Mouse (Mus musculus) granulocyte monocyte progenitor cell, adult 5-6 weeks (primary cell): ENCODE data around the gene Calu. TPM values are rescaled to one million over a fixed set of nuclear protein-coding genes. Genes with fewer than 3 reads are reported as not detected.

Experiments
- ATAC-seq: replicated peaks from 2 replicates; pipeline ENCODE4 v1.8.0; 2016; ENCODE audit warnings: mild to moderate bottlenecking, moderate TSS enrichment, inconsistent platforms; ENCODE audit not compliant: poor library complexity, severe bottlenecking
- total RNA-seq, 2 experiments: library from RNA; stranded (forward) in 1 of 2; stranded (reverse) in 1 of 2; fragments of 200-712, 200-1000 nt in 1 of 2; fragments of >200 nt in 1 of 2; fragmentation: Nextera tagmentation in 1 of 2; gene quantifications; 2 replicates each; pipeline ENCODE4 v1.2.3; 2014 to 2017

Gene Calu
- total RNA-seq, 2 experiments from 2014 or later: 86.1 to 228 TPM

- ATAC-seq: 0 out of 2 replicates have a peak, but pooled peaks have one; percentile 27
Observed at GRCm38 (mm10) chr6:29402693-29403342, 54.9 kb downstream of the Calu start.

GRCm38 (mm10) chr6:29406412-29406811 is 58.5 kb downstream of the Calu start:
- ATAC-seq: no peak

DNA sequence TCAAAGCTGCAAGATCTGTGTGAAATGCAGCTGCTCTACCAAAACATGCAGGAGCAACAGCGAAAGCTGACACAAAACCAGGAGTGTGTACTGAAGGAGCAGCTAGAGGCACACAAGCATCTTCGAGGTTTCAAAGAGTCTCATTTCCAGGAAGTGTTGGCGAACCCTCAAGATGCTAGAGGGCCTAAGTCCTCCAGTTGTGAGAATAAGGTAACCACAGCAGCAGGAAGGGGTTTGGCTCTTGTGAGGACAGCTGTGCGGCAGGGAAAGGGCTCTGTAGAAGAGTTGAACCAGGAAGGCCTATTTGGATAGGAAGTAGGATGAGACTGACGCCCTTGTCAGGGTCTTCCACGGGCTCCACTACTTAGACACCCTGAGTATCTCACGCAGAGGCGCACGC is 67.6 kb downstream of the Calu start:
- ATAC-seq: no peak

- peak; percentile 90 for ATAC-seq
Observed at GRCm38 (mm10) chr6:29420596-29420995, 72.7 kb downstream of the Calu start.

DNA sequence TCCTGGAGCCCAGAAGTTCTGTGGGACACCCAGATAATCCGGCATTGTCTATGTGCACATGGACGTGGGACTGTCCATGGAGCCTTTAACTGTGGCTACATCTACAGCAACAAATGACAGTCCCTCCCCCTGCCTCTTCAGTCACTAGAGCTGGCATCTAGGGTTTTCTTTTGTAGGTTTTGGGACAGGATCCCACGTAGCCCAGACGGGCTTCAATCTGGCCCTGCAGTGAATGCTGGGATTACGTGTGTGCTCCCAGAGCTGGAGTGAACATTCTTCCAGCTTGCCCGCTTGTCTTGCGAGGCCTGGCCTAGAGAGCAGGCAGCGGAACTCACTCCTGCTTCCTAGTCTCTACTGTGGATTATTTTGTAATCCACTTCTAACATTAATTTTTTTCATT is 77.2 kb downstream of the Calu start:
- no peak for ATAC-seq

DNA sequence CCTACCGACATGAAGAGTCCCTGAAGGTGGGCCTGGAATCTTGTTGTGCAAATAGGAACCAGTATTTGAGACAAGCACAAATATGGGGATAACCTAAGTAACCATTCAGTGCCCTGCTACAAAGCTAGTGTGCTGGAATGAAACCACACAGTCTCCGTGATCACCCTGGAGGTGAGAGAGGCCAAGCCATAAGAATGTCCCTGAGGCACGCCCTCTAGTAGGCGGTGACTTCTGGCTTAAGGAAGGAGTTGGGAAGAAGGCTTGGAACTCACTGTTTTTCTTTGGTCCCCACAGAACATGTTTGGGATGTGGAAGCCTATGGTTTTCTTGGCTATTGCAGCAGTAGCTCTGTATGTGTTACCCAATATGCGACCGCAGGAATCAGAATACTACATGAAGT is 78.5 kb downstream of the Calu start:
- no peak for ATAC-seq

Other genes with a start within 250 kb of the Calu start
- 47.7 and 84.2 TPM in 2 replicates for gene Rbm28, start 183.1 kb upstream of the Calu start, total RNA-seq (2014; fragmentation: Nextera tagmentation)
- gene Rbm28, start 183.1 kb upstream of the Calu start, total RNA-seq (2017): 58.5 and 59.9 TPM in 2 replicates
- not detected in 2 replicates for gene Prrt4, start 168.5 kb upstream of the Calu start, total RNA-seq (2014; fragmentation: Nextera tagmentation)
- not detected in 2 replicates for gene Prrt4, start 168.5 kb upstream of the Calu start, total RNA-seq (2017)
- 109 and 124 TPM in 2 replicates for gene Impdh1, start 131.7 kb upstream of the Calu start, total RNA-seq (2014; fragmentation: Nextera tagmentation)
- gene Impdh1, start 131.7 kb upstream of the Calu start, total RNA-seq (2017): 110 and 120 TPM in 2 replicates
- gene Hilpda, start 75.6 kb upstream of the Calu start, total RNA-seq (2014; fragmentation: Nextera tagmentation): 14.0 and 15.5 TPM in 2 replicates
- gene Hilpda, start 75.6 kb upstream of the Calu start, total RNA-seq (2017): 9.7 and 17.7 TPM in 2 replicates
- gene Fam71f2, start 68.5 kb upstream of the Calu start, total RNA-seq (2014; fragmentation: Nextera tagmentation): not detected in 2 replicates
- gene Fam71f2, start 68.5 kb upstream of the Calu start, total RNA-seq (2017): 0.88 TPM in 1 of 2 replicates, not detected in the other
- not detected in 2 replicates for gene Fam71f1, start 28.9 kb upstream of the Calu start, total RNA-seq (2014; fragmentation: Nextera tagmentation)
- not detected in 2 replicates for gene Fam71f1, start 28.9 kb upstream of the Calu start, total RNA-seq (2017)
- gene Opn1sw, start 40.4 kb downstream of the Calu start, total RNA-seq (2014; fragmentation: Nextera tagmentation): not detected in 2 replicates
- not detected in 2 replicates for gene Opn1sw, start 40.4 kb downstream of the Calu start, total RNA-seq (2017)
- not detected in 2 replicates for gene Ccdc136, start 48.2 kb downstream of the Calu start, total RNA-seq (2014; fragmentation: Nextera tagmentation)
- not detected in 2 replicates for gene Ccdc136, start 48.2 kb downstream of the Calu start, total RNA-seq (2017)
- not detected in 2 replicates for gene Flnc, start 85.2 kb downstream of the Calu start, total RNA-seq (2014; fragmentation: Nextera tagmentation)
- gene Flnc, start 85.2 kb downstream of the Calu start, total RNA-seq (2017): not detected in 2 replicates
- 192 and 201 TPM in 2 replicates for gene Atp6v1f, start 119.6 kb downstream of the Calu start, total RNA-seq (2014; fragmentation: Nextera tagmentation)
- gene Atp6v1f, start 119.6 kb downstream of the Calu start, total RNA-seq (2017): 119 and 143 TPM in 2 replicates
- gene Atp6v1fnb, start 123.4 kb downstream of the Calu start, total RNA-seq (2014; fragmentation: Nextera tagmentation): not detected in 2 replicates
- 1.4 and 1.5 TPM in 2 replicates for gene Atp6v1fnb, start 123.4 kb downstream of the Calu start, total RNA-seq (2017)
- not detected in 2 replicates for gene Kcp, start 159.9 kb downstream of the Calu start, total RNA-seq (2014; fragmentation: Nextera tagmentation)
- 0.15 and 0.22 TPM in 2 replicates for gene Kcp, start 159.9 kb downstream of the Calu start, total RNA-seq (2017)
- gene Irf5, start 178.6 kb downstream of the Calu start, total RNA-seq (2014; fragmentation: Nextera tagmentation): 20.2 and 22.6 TPM in 2 replicates
- 13.7 and 19.6 TPM in 2 replicates for gene Irf5, start 178.6 kb downstream of the Calu start, total RNA-seq (2017)